In the genomic region with DNA sequence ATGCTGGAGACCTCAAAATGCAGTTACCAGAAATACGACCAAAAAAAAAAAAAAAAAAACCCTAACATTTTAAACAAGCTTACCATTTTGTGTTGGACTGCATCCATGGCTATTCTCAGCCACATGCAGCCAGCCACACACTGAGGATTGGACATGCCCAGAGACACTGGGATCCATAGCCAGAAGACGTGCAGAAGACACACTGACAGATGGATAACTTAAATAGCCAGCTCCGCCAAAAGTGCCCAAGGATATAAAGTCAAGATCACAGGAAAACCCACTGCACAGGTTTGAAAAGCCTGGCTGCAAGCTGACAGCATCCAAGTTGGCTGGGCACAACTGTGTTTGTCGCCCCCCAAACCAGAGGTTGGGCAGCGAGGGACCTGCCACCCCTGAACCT, we compare ENCODE assay signal across 26 mouse cellular contexts. TPM values are rescaled to one million over a fixed set of nuclear protein-coding genes. Genes with fewer than 3 reads are reported as not detected.
DNase-seq lines count a peak whose midpoint lies in the region; ATAC-seq and TF ChIP-seq lines count a peak whose summit lies in the region.
"Had no signal": no experiment of that assay in that cellular context is flagged by ENCODE, and none has a peak within 500 bp of the region (broad histone marks: within the 10 kb centered on the region; RNA-seq: fewer than 3 reads in every experiment).

No protein-coding gene starts in this region.

- peaks cover 2% of the 10 kb centered on the region for H3K4me1 ChIP-seq in midbrain, embryonic 11.5 days (ENCODE audit: control insufficient read depth, insufficient read depth, low read length)
- no peaks in the 10 kb centered on the region for H3K4me1 ChIP-seq in midbrain, embryonic 14.5 days (ENCODE audit: control insufficient read depth, insufficient read depth, low read length)

- peaks cover 5% of the 10 kb centered on the region for H3K27me3 ChIP-seq in midbrain, embryonic 11.5 days (ENCODE audit: control insufficient read depth, insufficient read depth, low read length)
- H3K27me3 ChIP-seq in midbrain, embryonic 14.5 days (ENCODE audit: control insufficient read depth, insufficient read depth, low read length) = 0 out of 2 replicates have a peak, but pooled peaks cover 6% of the 10 kb centered on the region

- no peak overlapping the region for H3K4me3 ChIP-seq in midbrain, embryonic 11.5 days (ENCODE audit: low read depth, low read length)
- H3K4me3 ChIP-seq in midbrain, embryonic 14.5 days (replicated peaks; ENCODE audit: low read depth, low read length) = no peak overlapping the region
- no peak overlapping the region for H3K4me3 ChIP-seq in left cerebral cortex, adult 2 months
- H3K4me3 ChIP-seq: embryonic facial prominence, embryonic 13.5 days; forebrain, embryonic 12.5 days; gastrocnemius, adult 2 months; heart, embryonic 13.5 days had no signal

- 84% methylated on average over 5 of the region's 5 CpGs for WGBS in midbrain, embryonic 11.5 days
- 86% methylated on average over 5 of the region's 5 CpGs for WGBS in midbrain, embryonic 14.5 days

- H3K9me3 ChIP-seq in midbrain, embryonic 11.5 days (ENCODE audit: control insufficient read depth, low read length) = no peaks in the 10 kb centered on the region
- no peaks in the 10 kb centered on the region for H3K9me3 ChIP-seq in midbrain, embryonic 14.5 days (ENCODE audit: control insufficient read depth, low read length)
- H3K9me3 ChIP-seq: embryonic facial prominence, embryonic 13.5 days; forebrain, embryonic 12.5 days; G1E; heart, embryonic 13.5 days had no signal

- H3K27ac ChIP-seq in midbrain, embryonic 11.5 days (ENCODE audit: low read depth, low read length) = no peak overlapping the region
- H3K27ac ChIP-seq in midbrain, embryonic 14.5 days (replicated peaks; ENCODE audit: low read depth, low read length) = no peak overlapping the region
- H3K27ac ChIP-seq in left cerebral cortex, adult 2 months = peak overlapping the region; percentile 80
- H3K27ac ChIP-seq: embryonic facial prominence, embryonic 13.5 days; forebrain, embryonic 12.5 days; gastrocnemius, adult 2 months; heart, embryonic 13.5 days had no signal

- H3K9ac ChIP-seq in midbrain, embryonic 11.5 days (ENCODE audit: low read length) = no peak overlapping the region
- no peak overlapping the region for H3K9ac ChIP-seq in midbrain, embryonic 14.5 days (replicated peaks; ENCODE audit: low read length)
- H3K9ac ChIP-seq: embryonic facial prominence, embryonic 13.5 days; forebrain, embryonic 12.5 days; heart, embryonic 13.5 days had no signal

- peak; percentile 38 for ATAC-seq in frontal cortex, adult (ENCODE audit: low TSS enrichment)
- ATAC-seq in midbrain, embryonic 11.5 days (ENCODE audit: low FRiP score) = no peak
- no peak for ATAC-seq in midbrain, embryonic 14.5 days (ENCODE audit: low FRiP score, low TSS enrichment)
- ATAC-seq: CD4-positive, CD25-positive, alpha-beta regulatory T cell, adult 4 months; forebrain, embryonic 16.5 days; hindbrain, embryonic 16.5 days had no signal

- H3K4me2 ChIP-seq in midbrain, embryonic 11.5 days = no peak overlapping the region
- no peak overlapping the region for H3K4me2 ChIP-seq in midbrain, embryonic 14.5 days (ENCODE audit: low read length)
- H3K4me2 ChIP-seq: embryonic facial prominence, embryonic 13.5 days; forebrain, embryonic 12.5 days; heart, embryonic 13.5 days had no signal

- intact Hi-C loops in left cerebral cortex, adult 2 months (cut with DNase I) = no loop called here
- intact Hi-C loops in gastrocnemius, postnatal 14 days (cut with DNase I; ENCODE audit: low total_unique reads) = no loop called here

- no peak for TF ChIP-seq CTCF in left cerebral cortex, adult 2 months (IDR thresholded peaks at IDR 0.05)

- DNase-seq in frontal cortex, postnatal 10 days (ENCODE audit: low spot score in 2 of 2) = no peak
- peak; percentile 47 for DNase-seq in midbrain, embryonic 11.5 days (ENCODE audit: low spot score, missing footprints)
- DNase-seq in midbrain, embryonic 14.5 days = no peak
- no peak for DNase-seq in left cerebral cortex, adult 2 months (ENCODE audit: extremely low spot score in 1 of 2, low spot score in 2 of 2)
- DNase-seq in right cerebral cortex, postnatal 36 days (ENCODE audit: low spot score in 2 of 2) = peak; percentile 55 to 73
- no peak for DNase-seq in adrenal gland, adult 2 months
- no peak for DNase-seq in gastrocnemius, postnatal 14 days
- DNase-seq: adrenal gland, postnatal 10 days; B cell, adult 2 months; cerebellum, adult 11-12 months; cerebellum, adult 9-10 months; cerebellum, postnatal 36 days; gastrocnemius, adult 2 months; gastrocnemius, postnatal 36 days; heart, adult 11 months; heart, postnatal 36 days had no signal

- no peaks in the 10 kb centered on the region for H3K36me3 ChIP-seq in midbrain, embryonic 11.5 days (ENCODE audit: control insufficient read depth, insufficient read depth, low read length)
- no peaks in the 10 kb centered on the region for H3K36me3 ChIP-seq in midbrain, embryonic 14.5 days (ENCODE audit: control insufficient read depth, insufficient read depth, low read length)
- H3K36me3 ChIP-seq: embryonic facial prominence, embryonic 13.5 days; forebrain, embryonic 12.5 days; G1E; heart, embryonic 13.5 days had no signal

RNA-seq across cellular contexts. Expression of a gene that starts 21.6 kb away (rescaled TPM):
- 0.41 and 0.44 TPM in 2 replicates for polyA plus RNA-seq in midbrain, embryonic 11.5 days (2014; fragmentation: Nextera tagmentation; extraction: Ambion mirVana)
- 0.08 and 0.25 TPM in 2 replicates for polyA plus RNA-seq in midbrain, embryonic 14.5 days (2014; fragmentation: Nextera tagmentation; extraction: Ambion mirVana)
- 10 to 100 TPM; 27.7 to 28.1 TPM for total RNA-seq in left cerebral cortex, adult 2 months (2021)
- 1 to 10 TPM in 1 of 2 experiments, under 1 TPM in 1; 0.81 to 1.3 TPM for total RNA-seq in adrenal gland, adult 2 months (2021)
- 0.51 and 0.61 TPM in 2 replicates for polyA plus RNA-seq in adrenal gland, adult 2 months (2012; rRNA removed)
- total RNA-seq in gastrocnemius, postnatal 14 days (2021) = 1 to 10 TPM; 1.1 to 1.2 TPM
- polyA plus RNA-seq: G1E had no signal

RNA-seq across cellular contexts. Expression of a gene that starts 22.2 kb away (rescaled TPM):
- polyA plus RNA-seq in midbrain, embryonic 11.5 days (2014; fragmentation: Nextera tagmentation; extraction: Ambion mirVana) = 0.22 TPM in 1 of 2 replicates, not detected in the other
- not detected in 2 replicates for polyA plus RNA-seq in midbrain, embryonic 14.5 days (2014; fragmentation: Nextera tagmentation; extraction: Ambion mirVana)
- total RNA-seq in left cerebral cortex, adult 2 months (2021) = 1 to 10 TPM; 1.7 to 2.3 TPM
- not detected for total RNA-seq in adrenal gland, adult 2 months (2021)
- 0.10 and 0.11 TPM in 2 replicates for polyA plus RNA-seq in adrenal gland, adult 2 months (2012; rRNA removed)
- total RNA-seq in gastrocnemius, postnatal 14 days (2021) = under 1 TPM in 1 of 2 experiments, not detected in 1; 0.45 TPM
- total RNA-seq: G1E; gastrocnemius, adult 2 months; gastrocnemius, postnatal 36 days; heart, postnatal 36 days had no signal
- polyA plus RNA-seq: CD4-positive, CD25-positive, alpha-beta regulatory T cell, adult 4 months; forebrain, embryonic 12.5 days; forebrain, embryonic 16.5 days; G1E; heart, embryonic 13.5 days; heart, postnatal 0 days; hindbrain, embryonic 11.5 days had no signal

RNA-seq across cellular contexts. Expression of a gene that starts 41.2 kb away (rescaled TPM):
- polyA plus RNA-seq in midbrain, embryonic 11.5 days (2014; fragmentation: Nextera tagmentation; extraction: Ambion mirVana) = 16.9 and 18.2 TPM in 2 replicates
- polyA plus RNA-seq in midbrain, embryonic 14.5 days (2014; fragmentation: Nextera tagmentation; extraction: Ambion mirVana) = 20.0 and 27.7 TPM in 2 replicates
- total RNA-seq in left cerebral cortex, adult 2 months (2021) = 10 to 100 TPM; 31.0 to 32.8 TPM
- total RNA-seq in adrenal gland, adult 2 months (2021) = 1 to 10 TPM; 5.0 to 5.4 TPM
- 10.1 TPM in 2 replicates for polyA plus RNA-seq in adrenal gland, adult 2 months (2012; rRNA removed)
- total RNA-seq in gastrocnemius, postnatal 14 days (2021) = 1 to 10 TPM; 3.1 to 6.1 TPM

RNA-seq across cellular contexts. Expression of a gene that starts 46.0 kb away (rescaled TPM):
- 100 and 106 TPM in 2 replicates for polyA plus RNA-seq in midbrain, embryonic 11.5 days (2014; fragmentation: Nextera tagmentation; extraction: Ambion mirVana)
- 164 and 190 TPM in 2 replicates for polyA plus RNA-seq in midbrain, embryonic 14.5 days (2014; fragmentation: Nextera tagmentation; extraction: Ambion mirVana)
- 10 to 100 TPM; 84.4 to 89.6 TPM for total RNA-seq in left cerebral cortex, adult 2 months (2021)
- total RNA-seq in adrenal gland, adult 2 months (2021) = 10 to 100 TPM; 45.8 to 47.7 TPM
- polyA plus RNA-seq in adrenal gland, adult 2 months (2012; rRNA removed) = 18.6 and 20.3 TPM in 2 replicates
- 10 to 100 TPM; 89.3 to 93.6 TPM for total RNA-seq in gastrocnemius, postnatal 14 days (2021)

RNA-seq across cellular contexts. Expression of a gene that starts 54.9 kb away (rescaled TPM):
- polyA plus RNA-seq in midbrain, embryonic 11.5 days (2014; fragmentation: Nextera tagmentation; extraction: Ambion mirVana) = 61.6 and 70.4 TPM in 2 replicates
- 61.5 and 73.0 TPM in 2 replicates for polyA plus RNA-seq in midbrain, embryonic 14.5 days (2014; fragmentation: Nextera tagmentation; extraction: Ambion mirVana)
- 100 to 1,000 TPM; 125 to 130 TPM for total RNA-seq in left cerebral cortex, adult 2 months (2021)
- total RNA-seq in adrenal gland, adult 2 months (2021) = 10 to 100 TPM; 54.2 to 83.7 TPM
- polyA plus RNA-seq in adrenal gland, adult 2 months (2012; rRNA removed) = 24.9 and 25.0 TPM in 2 replicates
- 10 to 100 TPM; 24.2 to 29.9 TPM for total RNA-seq in gastrocnemius, postnatal 14 days (2021)

Comparison
In these comparisons a context has a peak if more than half of its experiments do, and no peak if none do; other contexts are left out.
1. DNase-seq: peak in midbrain, embryonic 11.5 days (single experiment) and right cerebral cortex, postnatal 36 days (2 of 2); none in frontal cortex, postnatal 10 days (0 of 2), midbrain, embryonic 14.5 days (single experiment), left cerebral cortex, adult 2 months (0 of 2), adrenal gland, adult 2 months (single experiment) and gastrocnemius, postnatal 14 days (single experiment).
2. RNA of a gene that starts 21.6 kb away (total RNA-seq): 27.7 to 28.1 TPM in left cerebral cortex, adult 2 months; 0.81 to 1.3 TPM in adrenal gland, adult 2 months and 1.1 to 1.2 TPM in gastrocnemius, postnatal 14 days; every median in the first group is over 10 times any median in the second.
3. RNA of a gene that starts 41.2 kb away (total RNA-seq): 31.0 to 32.8 TPM in left cerebral cortex, adult 2 months; 3.1 to 6.1 TPM in gastrocnemius, postnatal 14 days and 5.0 to 5.4 TPM in adrenal gland, adult 2 months; every median in the first group is over 4 times any median in the second.